Mouse (Mus musculus) CH12.LX (cell line): ENCODE results near the gene Sin3a. TPM values are rescaled to one million over a fixed set of nuclear protein-coding genes. Genes with fewer than 3 reads are reported as not detected.

Experiments used
- DNase-seq: peaks from one replicate; pipeline ENCODE4 v3.0.0-alpha.2; 2013; ENCODE audit errors: extremely low read depth
- H3K27ac ChIP-seq: 2 replicates; pipeline ENCODE4 v1.5.1; 2012; ENCODE audit warnings: low read depth, mild to moderate bottlenecking, control low read depth, moderate library complexity; ENCODE audit not compliant: insufficient read depth
- H3K27me3 ChIP-seq: replicated peaks from 2 replicates; pipeline ENCODE3; 2012; ENCODE audit warnings: inconsistent platforms
- H3K36me3 ChIP-seq, 2 experiments: replicated peaks in 1 of 2; 2 replicates each; pipeline versions ENCODE3 to v1.6.1; 2012; ENCODE audit warnings: inconsistent platforms in 1 of 2, low read length in 1 of 2, mild to moderate bottlenecking in 1 of 2, mixed read lengths in 1 of 2, moderate library complexity in 1 of 2; ENCODE audit not compliant: control insufficient read depth in 1 of 2, insufficient read depth in 1 of 2
- H3K4me1 ChIP-seq, 2 experiments: 2 replicates each; pipeline ENCODE4 v1.6.1; 2012; ENCODE audit warnings: inconsistent platforms in 1 of 2, moderate library complexity in 1 of 2; ENCODE audit not compliant: insufficient read depth in 2 of 2, control insufficient read depth in 1 of 2
- H3K4me2 ChIP-seq: 2 replicates; pipeline ENCODE4 v1.6.1; 2012; ENCODE audit warnings: low read depth, mild to moderate bottlenecking, control low read depth; ENCODE audit not compliant: poor library complexity, insufficient read depth, severe bottlenecking
- H3K4me3 ChIP-seq, 3 experiments: fragments of 150-350 bp in 1 of 3; sonication (generic) in 1 of 3; replicated peaks in 1 of 3; 2 replicates each; pipeline versions ENCODE3 to v1.5.1; 2011 to 2012; ENCODE audit warnings: low read depth in 2 of 3, low read length in 2 of 3, mild to moderate bottlenecking in 2 of 3, moderate library complexity in 2 of 3, control low read depth in 1 of 3, improper control_type of control experiment in 1 of 3, inconsistent platforms in 1 of 3, mixed read lengths in 1 of 3; ENCODE audit not compliant: poor library complexity in 1 of 3
- H3K79me2 ChIP-seq: replicated peaks from 2 replicates; pipeline ENCODE4 v1.6.1; 2012; ENCODE audit warnings: mild to moderate bottlenecking, moderate library complexity; ENCODE audit not compliant: control insufficient read depth, poor library complexity, insufficient read depth, severe bottlenecking; ENCODE audit errors: extremely low read depth
- H3K9ac ChIP-seq: 2 replicates; pipeline ENCODE4 v1.6.1; 2012; ENCODE audit warnings: low read depth, mild to moderate bottlenecking, control low read depth, moderate library complexity; ENCODE audit not compliant: insufficient read depth
- H3K9me3 ChIP-seq: replicated peaks from 2 replicates; pipeline ENCODE3; 2012; ENCODE audit warnings: low read length, inconsistent platforms, mixed read lengths
- BHLHE40 ChIP-seq: IDR thresholded peaks from 2 replicates; pipeline ENCODE4 v1.6.1; 2011; ENCODE audit warnings: mild to moderate bottlenecking, low read depth, low read length, improper control_type of control experiment
- CHD1 ChIP-seq: IDR thresholded peaks from 2 replicates; pipeline ENCODE4 v1.6.1; 2012; ENCODE audit warnings: low read depth, low read length, improper control_type of control experiment, inconsistent platforms
- CTCF ChIP-seq, 2 experiments: IDR thresholded peaks in 1 of 2; conservative IDR thresholded peaks in 1 of 2; 2 replicates each; pipeline ENCODE4 v1.5.1; 2011 to 2012; ENCODE audit warnings: low read depth in 2 of 2, low read length in 2 of 2, improper control_type of control experiment in 1 of 2, inconsistent platforms in 1 of 2, mild to moderate bottlenecking in 1 of 2, moderate library complexity in 1 of 2
- E2F4 ChIP-seq: IDR thresholded peaks from 2 replicates; pipeline ENCODE4 v1.6.1; 2011; ENCODE audit warnings: low read depth, low read length, improper control_type of control experiment; ENCODE audit not compliant: insufficient replicate concordance
- ELF1 ChIP-seq: IDR thresholded peaks from 2 replicates; pipeline ENCODE4 v1.6.1; 2014; ENCODE audit warnings: low read depth, mild to moderate bottlenecking, inconsistent platforms, low read length, improper control_type of control experiment
- EP300 ChIP-seq: IDR thresholded peaks from 2 replicates; pipeline ENCODE4 v1.6.1; 2011; ENCODE audit warnings: low read length, improper control_type of control experiment
- ETS1 ChIP-seq: conservative IDR thresholded peaks from 2 replicates; pipeline ENCODE4 v1.6.1; 2012; ENCODE audit warnings: low read depth, mild to moderate bottlenecking, inconsistent platforms, low read length, improper control_type of control experiment, moderate library complexity
- GABPA ChIP-seq: IDR thresholded peaks from 2 replicates; pipeline ENCODE4 v1.6.1; 2012; ENCODE audit warnings: low read depth, low read length, improper control_type of control experiment, inconsistent platforms; ENCODE audit not compliant: insufficient replicate concordance
- HCFC1 ChIP-seq: IDR thresholded peaks from 2 replicates; pipeline ENCODE4 v1.6.1; 2012; ENCODE audit warnings: low read depth, mild to moderate bottlenecking, inconsistent platforms, low read length, improper control_type of control experiment
- IRF4 ChIP-seq: IDR thresholded peaks from 2 replicates; pipeline ENCODE4 v1.6.1; 2014; ENCODE audit warnings: low read depth, mild to moderate bottlenecking, inconsistent platforms, low read length, improper control_type of control experiment
- JUN ChIP-seq: IDR thresholded peaks from 2 replicates; pipeline ENCODE4 v1.6.1; 2011; ENCODE audit warnings: low read depth, mild to moderate bottlenecking, low read length, improper control_type of control experiment, moderate library complexity; ENCODE audit not compliant: insufficient read depth
- KAT2A ChIP-seq: IDR thresholded peaks from 2 replicates; pipeline ENCODE4 v1.6.1; 2012; ENCODE audit warnings: low read length, improper control_type of control experiment, inconsistent platforms; ENCODE audit not compliant: insufficient replicate concordance
- MAX ChIP-seq: IDR thresholded peaks from 2 replicates; pipeline ENCODE4 v1.6.1; 2011; ENCODE audit warnings: low read length, improper control_type of control experiment
- MAZ ChIP-seq: IDR thresholded peaks from 2 replicates; pipeline ENCODE4 v1.6.1; 2012; ENCODE audit warnings: low read depth, mild to moderate bottlenecking, inconsistent platforms, low read length, improper control_type of control experiment, moderate library complexity
- MEF2A ChIP-seq: IDR thresholded peaks from 2 replicates; pipeline ENCODE4 v1.6.1; 2014; ENCODE audit warnings: low read depth, mild to moderate bottlenecking, inconsistent platforms, low read length, improper control_type of control experiment, borderline replicate concordance
- MXI1 ChIP-seq: IDR thresholded peaks from 2 replicates; pipeline ENCODE4 v1.6.1; 2011; ENCODE audit warnings: mild to moderate bottlenecking, low read depth, low read length, improper control_type of control experiment
- MYC ChIP-seq: IDR thresholded peaks from 2 replicates; pipeline ENCODE4 v1.6.1; 2011; ENCODE audit warnings: low read depth, mild to moderate bottlenecking, improper control_type of control experiment, low read length
- NELFE ChIP-seq: IDR thresholded peaks from 2 replicates; pipeline ENCODE4 v1.6.1; 2011; ENCODE audit warnings: low read depth, low read length, improper control_type of control experiment
- NRF1 ChIP-seq: IDR thresholded peaks from 2 replicates; pipeline ENCODE4 v1.6.1; 2014; ENCODE audit warnings: low read depth, mild to moderate bottlenecking, inconsistent platforms, low read length, improper control_type of control experiment, moderate library complexity
- PAX5 ChIP-seq: IDR thresholded peaks from 2 replicates; pipeline ENCODE4 v1.6.1; 2012; ENCODE audit warnings: low read length, inconsistent platforms, mixed read lengths
- POLR2A ChIP-seq: IDR thresholded peaks from 2 replicates; pipeline ENCODE4 v1.6.1; 2011; ENCODE audit warnings: low read depth, mild to moderate bottlenecking, improper control_type of control experiment, low read length
- POLR2AphosphoS2 ChIP-seq: IDR thresholded peaks from 2 replicates; pipeline ENCODE4 v1.6.1; 2011; ENCODE audit warnings: low read depth, low read length, improper control_type of control experiment
- RAD21 ChIP-seq: IDR thresholded peaks from 2 replicates; pipeline ENCODE4 v1.6.1; 2011; ENCODE audit warnings: low read depth, mild to moderate bottlenecking, low read length, improper control_type of control experiment, moderate library complexity
- RCOR1 ChIP-seq: conservative IDR thresholded peaks from 2 replicates; pipeline ENCODE4 v1.6.1; 2012; ENCODE audit warnings: low read depth, mild to moderate bottlenecking, inconsistent platforms, low read length, improper control_type of control experiment
- SIN3A ChIP-seq: IDR thresholded peaks from 2 replicates; pipeline ENCODE4 v1.6.1; 2012; ENCODE audit warnings: low read length, improper control_type of control experiment, inconsistent platforms
- SMC3 ChIP-seq: IDR thresholded peaks from 2 replicates; pipeline ENCODE4 v1.6.1; 2011; ENCODE audit warnings: low read depth, low read length, improper control_type of control experiment
- TBP ChIP-seq: conservative IDR thresholded peaks from 2 replicates; pipeline ENCODE4 v1.6.1; 2011; ENCODE audit warnings: low read depth, low read length, improper control_type of control experiment
- TCF12 ChIP-seq: IDR thresholded peaks from 2 replicates; pipeline ENCODE4 v1.6.1; 2014; ENCODE audit warnings: low read depth, mild to moderate bottlenecking, inconsistent platforms, low read length, improper control_type of control experiment
- UBTF ChIP-seq: IDR thresholded peaks from 2 replicates; pipeline ENCODE4 v1.6.1; 2012; ENCODE audit warnings: low read depth, mild to moderate bottlenecking, inconsistent platforms, low read length, improper control_type of control experiment, moderate library complexity
- USF1 ChIP-seq: IDR thresholded peaks from 2 replicates; pipeline ENCODE4 v1.6.1; 2014; ENCODE audit warnings: low read depth, mild to moderate bottlenecking, inconsistent platforms, low read length, improper control_type of control experiment
- USF2 ChIP-seq: conservative IDR thresholded peaks from 2 replicates; pipeline ENCODE4 v1.6.1; 2011; ENCODE audit warnings: low read depth, low read length, improper control_type of control experiment
- ZKSCAN1 ChIP-seq: IDR thresholded peaks from 2 replicates; pipeline ENCODE4 v1.6.1; 2012; ENCODE audit warnings: low read depth, inconsistent platforms, low read length, improper control_type of control experiment, borderline replicate concordance
- ZMIZ1 ChIP-seq: IDR thresholded peaks from 2 replicates; pipeline ENCODE4 v1.6.1; 2012; ENCODE audit warnings: low read depth, mild to moderate bottlenecking, inconsistent platforms, low read length, improper control_type of control experiment
- dilution Hi-C: fragments of 300-500 bp; cut with MboI; formaldehyde crosslinking; loops from 2 replicates; pipeline ENCODE4 v1.14.3; 2020; ENCODE audit warnings: low sequenced_read_pairs; ENCODE audit not compliant: extremely low pct_unique_long_range_greater_than_20kb, extremely low pct_ligation_motif_present
- in situ Hi-C: fragments of 300-500 bp; cut with MboI; formaldehyde crosslinking; loops from 3 replicates; pipeline ENCODE4 v1.14.3; 2019; ENCODE audit warnings: low sequenced_read_pairs, low pct_ligation_motif_present, low pct_unique_long_range_greater_than_20kb, mixed read lengths
- polyA plus RNA-seq: library from polyadenylated mRNA; unstranded; fragments of >175 nt; gene quantifications from 2 replicates; pipeline ENCODE4 v1.2.1, GENCODE M21; 2012; ENCODE audit warnings: low read depth; ENCODE audit not compliant: insufficient read length
- total RNA-seq, 2 experiments: library from RNA; depleted of rRNA; stranded (reverse); fragments of 300-350 nt in 1 of 2; fragments of >200 nt in 1 of 2; gene quantifications; 2 replicates each; pipeline ENCODE4 v1.2.3; 2012 to 2014

Gene Sin3a
- total and polyA plus RNA-seq, 3 experiments = 23.0 to 32.1 (median 28.7) TPM

DNA sequence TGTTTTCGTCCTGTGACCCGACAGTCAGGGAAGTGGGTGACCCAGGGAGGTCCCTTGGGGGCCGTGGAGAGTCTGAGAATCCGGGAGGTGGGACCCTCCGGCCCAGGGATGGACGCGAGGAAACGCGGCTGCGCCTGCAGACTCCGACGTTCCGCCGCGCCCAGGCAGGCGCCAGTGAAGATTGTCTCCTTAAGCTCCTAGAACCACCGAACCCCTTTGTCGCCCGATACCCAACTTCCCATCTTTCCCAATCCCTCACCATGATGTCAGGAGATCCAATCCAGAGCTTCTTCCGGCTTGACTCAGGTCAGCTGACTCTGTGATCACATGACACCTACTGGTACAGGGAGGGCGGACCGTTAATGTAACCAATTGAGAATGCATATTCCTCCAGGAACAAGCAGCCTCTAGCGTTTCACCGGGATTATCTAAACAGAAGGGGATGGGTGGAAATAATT, 86.2 kb downstream of the Sin3a start, which contains the start of gene Commd4:
TSS of gene Commd4 (minus strand) at position 319 of the 458 bp plus-strand sequence.
- peak; percentile 49; the same call in 1 of the 2 replicates for TF ChIP-seq NRF1
- peak; percentile 100 for TF ChIP-seq SIN3A
- TF ChIP-seq MAX = peak; percentile 92
- no peak for TF ChIP-seq SMC3
- peak; percentile 81 for TF ChIP-seq MXI1
- peak; percentile 71 for TF ChIP-seq POLR2A
- TF ChIP-seq BHLHE40 = peak; percentile 49
- TF ChIP-seq PAX5 = no peak
- TF ChIP-seq RCOR1 = no peak
- TF ChIP-seq TCF12 = peak; percentile 39; the same call in 1 of the 2 replicates
- TF ChIP-seq MEF2A = 0 out of 2 replicates have a peak, but pooled peaks have one; percentile 29
- peak; percentile 63 for TF ChIP-seq NELFE
- no peak for TF ChIP-seq KAT2A
- TF ChIP-seq EP300 = no peak
- TF ChIP-seq UBTF = no peak
- no peak for TF ChIP-seq MAZ
- peak; percentile 83 for TF ChIP-seq HCFC1
- 0 out of 2 replicates have a peak, but pooled peaks have one; percentile 42 for TF ChIP-seq MYC
- TF ChIP-seq POLR2AphosphoS2 = no peak
- peak; percentile 63; the same call in 1 of the 2 replicates for TF ChIP-seq TBP
- peak; percentile 98 for TF ChIP-seq ELF1
- peak; percentile 100 for TF ChIP-seq USF2
- no peak for TF ChIP-seq ZKSCAN1
- TF ChIP-seq JUN = no peak
- TF ChIP-seq IRF4 = peak; percentile 15; the same call in 1 of the 2 replicates
- TF ChIP-seq E2F4 = peak; percentile 45; the same call in 1 of the 2 replicates
- TF ChIP-seq USF1 = peak; percentile 97
- 0 out of 2 replicates have a peak, but pooled peaks have one; percentile 47 for TF ChIP-seq ETS1
- TF ChIP-seq GABPA = no peak; the same call in 1 of the 2 replicates
- TF ChIP-seq ZMIZ1 = no peak
- no peak for TF ChIP-seq CHD1
- no peak for TF ChIP-seq RAD21
- no peak for TF ChIP-seq CTCF (conservative IDR thresholded peaks at IDR 0.05 in 1 of 2, IDR thresholded peaks at IDR 0.05 in 1 of 2; ENCODE audit: low read depth in 2 of 2, low read length in 2 of 2)
- H3K27ac ChIP-seq = no peak within 1 kb of the TSS

More for the DNA sequence above, 86.2 kb downstream of the Sin3a start, which contains the start of gene Commd4:
- H3K9ac ChIP-seq = peak within 1 kb of the TSS; percentile 64
- peak within 1 kb of the TSS; percentile 77 to 91 (median 77) for H3K4me3 ChIP-seq
- H3K4me1 ChIP-seq = peaks cover 9 to 22% of the 10 kb centered on the region in 2 experiments
- dilution Hi-C loops = no loop called here
- in situ Hi-C loops = no loop called here
- peaks cover under 1% of the 10 kb centered on the region for H3K27me3 ChIP-seq
- H3K9me3 ChIP-seq = no peaks in the 10 kb centered on the region
- H3K79me2 ChIP-seq = no peaks in the 10 kb centered on the region
- DNase-seq = peak; percentile 93
- peaks cover 22 to 30% of the 10 kb centered on the region in 2 experiments for H3K36me3 ChIP-seq
- H3K4me2 ChIP-seq = peak within 1 kb of the TSS; percentile 76
